Mouse (Mus musculus) brain, embryonic 14.5 days (tissue): ENCODE results near the gene Abcc2.

Experiments
- CTCF ChIP-seq: fragments of 200-500 bp; IDR thresholded peaks from 2 replicates; pipeline ENCODE4 v1.5.1; 2012; ENCODE audit warnings: inconsistent platforms, mild to moderate bottlenecking, moderate library complexity, borderline replicate concordance; ENCODE audit not compliant: insufficient read depth, insufficient read length; ENCODE audit errors: extremely low read depth
- POLR2A ChIP-seq: fragments of 200-500 bp; IDR thresholded peaks from 2 replicates; pipeline ENCODE4 v1.6.1; 2012; ENCODE audit warnings: mild to moderate bottlenecking, inconsistent platforms, borderline replicate concordance; ENCODE audit not compliant: poor library complexity, insufficient read depth, insufficient read length, severe bottlenecking; ENCODE audit errors: extremely low read depth

DNA sequence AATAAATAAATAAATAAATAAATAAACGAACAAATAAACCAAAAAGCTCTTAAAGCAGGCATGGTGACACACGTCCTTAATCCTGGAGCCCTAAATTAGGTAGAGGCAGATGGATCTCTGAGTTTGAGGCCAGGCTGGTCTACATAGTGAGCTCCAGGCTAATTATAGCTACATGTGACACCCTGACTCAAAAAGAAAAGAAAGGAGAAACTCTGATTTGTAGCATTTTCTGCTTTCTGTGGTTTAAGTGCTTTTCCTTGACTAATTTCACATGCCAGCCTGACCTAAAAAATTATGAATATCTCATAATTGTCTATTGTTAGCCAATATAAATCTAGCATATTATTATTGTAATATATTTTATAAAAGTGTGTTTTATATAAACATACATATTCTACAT is 19.6 kb upstream of the Abcc2 start:
- TF ChIP-seq CTCF (no peak), POLR2A (no peak)
